Mouse (Mus musculus) E14TG2a.4 (cell line): Measurements from ENCODE around the gene Ptprn2.

ENCODE experiments used
- CTCF ChIP-seq: conservative IDR thresholded peaks from 2 replicates; pipeline ENCODE4 v1.5.1; 2014; ENCODE audit warnings: low read length
- POU5F1 ChIP-seq: IDR thresholded peaks from 2 replicates; pipeline ENCODE4 v1.6.1; 2014; ENCODE audit warnings: low read length, borderline replicate concordance

DNA sequence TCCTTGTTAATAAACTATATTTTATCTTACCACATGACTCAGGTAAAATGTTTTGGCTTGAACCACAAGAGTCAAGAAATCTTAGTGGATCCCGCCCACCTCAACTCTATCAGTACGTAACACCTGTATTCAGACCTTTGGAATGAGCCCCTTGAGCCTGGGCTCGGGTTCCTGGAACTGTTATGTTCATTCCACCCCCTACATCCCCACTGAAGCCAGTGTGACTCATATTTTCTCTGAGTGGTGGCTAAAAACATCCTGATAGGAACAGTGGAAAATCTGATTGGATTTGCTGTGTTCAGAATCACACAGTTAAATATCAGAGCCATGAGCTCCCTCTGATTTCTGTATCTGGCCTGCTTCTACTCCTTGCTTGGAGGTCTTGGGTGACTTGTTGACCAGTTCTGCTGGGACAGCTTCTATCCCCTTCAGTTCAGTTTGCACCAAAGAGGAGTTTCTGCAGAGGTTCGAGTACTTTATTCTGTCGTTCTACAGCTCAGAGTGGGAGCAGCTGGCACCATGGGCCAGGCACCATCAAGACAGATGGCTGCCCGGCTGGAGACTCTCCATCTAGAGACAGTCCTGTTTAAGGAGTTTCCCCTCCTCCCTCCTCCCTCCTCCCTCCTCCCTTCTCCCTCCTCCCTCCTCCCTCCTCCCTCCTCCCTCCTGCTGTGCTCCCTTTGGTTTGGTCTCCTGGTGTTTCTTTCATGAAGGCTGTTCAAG, 137.3 kb downstream of the Ptprn2 start:
- TF ChIP-seq CTCF (no peak), POU5F1 (no peak)
